Mouse (Mus musculus) c-Kit-positive CD71-positive TER-119-negative erythroid progenitor cells, embryonic 14.5 days (primary cell): ENCODE measurements at regions not wholly inside any gene's neighbourhood (a gene's known extent, or its start where the extent isn't known, plus 50 kb on each side); places are given as distances from the start of the nearest gene placed in this dataset.

Experiments
- DNase-seq: peaks from one replicate; pipeline ENCODE4 v3.0.0-alpha.2; 2013; ENCODE audit warnings: low read depth

DNA sequence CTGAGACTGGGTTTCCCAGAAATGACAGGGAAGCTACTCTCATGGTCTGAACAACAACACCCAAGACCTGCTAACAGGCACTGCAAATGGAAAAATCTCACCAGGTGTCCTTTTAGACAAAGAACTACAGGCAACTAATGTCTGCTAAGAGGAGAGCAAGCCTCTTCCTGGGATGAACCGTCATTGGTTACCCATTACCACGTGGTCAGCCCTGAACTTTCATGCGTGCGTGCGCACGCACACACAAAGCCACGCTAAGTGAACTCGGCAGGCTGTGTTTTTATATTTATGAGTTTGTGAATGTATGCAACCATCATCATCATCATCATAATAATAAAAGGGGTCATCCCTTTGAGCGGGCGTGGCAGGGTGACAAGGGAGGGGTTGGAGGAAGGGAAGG, 315.0 kb upstream of the Tbx3 start:
- DNase-seq, result no peak

DNA sequence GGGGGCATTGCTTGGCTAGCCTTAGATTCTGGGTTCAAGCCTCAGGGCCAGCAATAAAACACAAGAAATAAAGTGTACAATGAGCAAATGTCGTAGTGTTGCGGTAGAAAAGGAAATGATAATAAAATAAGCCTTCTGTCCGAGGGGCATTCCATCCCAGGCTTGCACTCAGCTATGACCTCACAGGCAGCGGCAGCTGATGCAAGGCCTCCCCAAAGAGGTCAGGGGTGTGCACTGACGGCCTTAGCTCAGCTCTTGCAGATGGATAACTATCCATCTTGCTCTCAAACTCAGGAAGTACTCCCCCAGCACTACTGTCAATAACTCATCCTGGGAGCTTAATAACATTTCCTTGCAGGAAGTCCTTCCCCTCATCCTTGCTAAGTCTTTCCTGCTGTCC, 314.4 kb upstream of the Tbx3 start:
- no peak for DNase-seq

DNA sequence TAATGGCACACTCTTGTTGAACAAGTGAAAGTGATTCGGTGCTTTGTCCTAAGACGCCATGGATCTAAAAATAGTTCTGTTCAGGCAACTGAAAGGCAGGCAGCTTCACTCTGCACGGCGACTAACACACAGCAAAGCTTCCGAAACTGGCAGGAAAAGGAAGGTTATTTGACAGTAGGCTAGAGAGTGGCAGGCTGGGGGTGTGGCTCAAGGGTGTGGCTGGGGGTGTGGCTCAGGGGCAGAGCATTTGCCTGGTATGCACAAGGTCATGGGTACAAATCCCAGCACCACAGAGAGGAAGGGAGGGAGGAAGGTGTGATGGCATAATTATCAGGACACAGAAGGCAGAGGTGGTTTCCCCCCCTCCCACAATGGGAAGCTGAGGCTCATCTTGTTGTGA, 310.8 kb upstream of the Tbx3 start:
- DNase-seq, result no peak

- no peak for DNase-seq
These were observed 310.1 kb upstream of the Tbx3 start for GRCm38 (mm10) chr5:119360351-119360750.

- DNase-seq, result no peak
These were observed 308.9 kb upstream of the Tbx3 start for GRCm38 (mm10) chr5:119361406-119362044.

- DNase-seq, result no peak
These were observed 308.0 kb upstream of the Tbx3 start for GRCm38 (mm10) chr5:119362452-119362851.

DNA sequence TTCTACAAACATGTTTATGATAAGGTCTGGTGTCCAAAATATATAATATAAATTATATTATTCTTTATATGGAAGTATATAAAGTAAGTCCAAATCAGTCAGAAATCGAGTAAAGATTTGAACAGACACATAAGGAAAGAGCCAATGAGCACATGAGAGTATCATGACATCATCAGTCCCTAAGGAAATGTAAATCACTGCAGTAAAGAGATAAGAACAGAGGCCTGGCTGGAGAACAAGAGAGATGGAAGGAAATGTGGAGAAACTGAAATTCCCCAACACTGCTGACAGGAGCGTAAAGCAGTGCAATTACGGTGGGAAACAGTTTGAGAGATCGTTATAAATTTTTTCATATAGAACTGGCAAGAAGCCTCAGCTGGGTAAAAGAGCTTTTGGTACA, 306.2 kb upstream of the Tbx3 start:
- no peak for DNase-seq

DNA sequence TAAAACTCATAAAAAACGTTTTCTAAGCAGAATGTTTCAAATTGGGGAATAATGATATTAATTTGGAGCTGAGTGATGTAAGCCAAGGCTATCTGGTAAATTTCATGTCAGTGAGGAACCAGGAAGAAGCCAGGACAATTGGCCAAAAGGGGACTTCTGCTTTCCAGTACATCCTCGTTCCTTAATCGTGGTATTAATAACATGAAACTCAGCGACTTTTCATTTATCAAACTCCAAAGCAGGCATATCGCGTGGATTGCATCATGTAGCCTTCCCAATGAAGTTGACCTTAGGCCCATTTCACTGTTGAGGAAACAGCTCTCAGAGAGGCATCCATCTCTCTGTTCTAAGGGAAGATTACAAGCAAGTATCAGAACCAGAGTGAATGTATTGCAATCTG, 305.3 kb upstream of the Tbx3 start:
- DNase-seq, result no peak

GRCm38 (mm10) chr5:119366296-119366695, 304.2 kb upstream of the Tbx3 start:
- no peak for DNase-seq

- DNase-seq, result no peak
These were observed 300.0 kb upstream of the Tbx3 start for GRCm38 (mm10) chr5:119370481-119370880.

- no peak for DNase-seq
These were observed 299.5 kb upstream of the Tbx3 start for GRCm38 (mm10) chr5:119370931-119371330.

DNA sequence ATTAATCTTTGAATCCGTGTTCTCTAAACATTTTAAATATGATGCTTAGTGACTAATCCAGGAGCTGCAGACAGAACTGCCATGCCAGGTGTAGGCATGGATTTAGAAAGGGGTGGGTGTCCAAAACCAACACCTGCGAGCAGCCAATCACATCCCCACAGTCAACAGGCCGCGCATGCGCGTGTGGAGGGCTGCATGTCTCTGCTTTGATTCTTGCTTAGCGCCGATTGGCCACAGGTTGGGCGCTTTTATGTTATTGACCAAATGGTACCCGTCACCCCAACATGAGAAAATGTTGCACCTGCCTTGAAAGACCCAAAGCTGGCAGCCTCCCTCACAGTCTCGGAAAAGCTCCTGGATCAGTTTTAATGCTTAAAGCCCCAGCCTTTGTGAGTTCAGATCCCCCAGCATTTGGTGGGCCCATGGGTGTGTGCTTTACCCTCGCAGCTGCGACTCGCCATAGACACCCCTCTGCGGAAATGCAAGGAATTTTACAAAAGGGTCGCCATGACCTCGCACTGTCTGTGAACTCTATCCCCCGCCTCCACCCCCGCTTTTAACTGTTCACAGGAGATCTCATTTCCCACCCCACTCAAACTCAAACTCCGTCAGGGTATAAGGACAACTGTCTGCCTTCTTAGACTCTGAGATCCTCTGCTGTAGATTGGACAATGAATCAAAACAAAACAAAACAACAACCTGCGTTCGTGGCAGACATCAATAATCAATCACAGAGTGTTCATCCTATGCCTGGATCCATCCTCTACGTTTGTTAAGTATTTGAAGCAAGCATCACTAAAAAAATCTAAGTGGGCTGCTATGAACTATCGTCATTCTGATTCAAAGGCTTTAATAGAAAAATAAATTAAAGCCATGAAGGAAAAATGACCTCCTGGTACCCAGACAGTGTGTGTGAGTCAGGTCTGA, 296.4 kb upstream of the Tbx3 start:
- no peak for DNase-seq

DNA sequence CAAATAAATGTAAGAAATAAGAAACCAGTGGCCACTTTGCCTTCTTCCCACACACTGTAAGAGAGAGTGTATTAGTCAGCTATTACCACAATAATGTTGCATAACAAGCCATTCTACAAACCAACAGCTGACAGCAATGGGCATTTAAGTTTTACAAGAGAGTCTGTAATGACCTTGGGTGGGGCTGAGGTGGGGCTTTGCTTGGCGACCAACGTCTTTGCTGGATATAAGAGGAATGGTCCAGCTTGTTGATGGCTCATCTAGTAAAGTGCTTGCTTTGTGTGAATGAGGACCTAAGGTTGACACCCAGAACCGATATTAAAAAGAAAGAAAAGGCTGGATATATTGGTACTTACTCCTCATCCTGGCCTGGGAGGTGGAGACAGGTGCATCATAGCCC, 295.6 kb upstream of the Tbx3 start:
- no peak for DNase-seq

DNA sequence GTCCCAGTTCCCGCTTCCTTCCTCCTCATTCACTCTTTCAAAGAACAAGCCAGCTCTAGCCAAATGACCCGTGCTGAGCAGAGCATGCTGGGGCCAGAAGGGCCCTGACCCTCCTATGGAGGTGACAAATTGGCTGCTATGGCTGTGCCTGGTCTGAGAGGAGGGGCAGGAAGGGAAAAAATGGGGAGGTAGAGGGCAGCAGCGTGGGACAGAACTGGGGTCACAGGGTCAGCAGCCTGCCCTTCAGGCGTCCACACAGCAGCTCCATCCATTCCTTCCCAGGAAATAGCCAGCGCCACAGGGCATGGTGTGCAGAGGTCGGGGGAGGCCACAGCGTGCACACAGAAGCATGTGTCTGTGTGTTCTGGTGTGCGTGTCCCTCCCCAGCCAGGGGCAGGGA, 292.2 kb upstream of the Tbx3 start:
- DNase-seq, result no peak

- no peak for DNase-seq
These were observed 290.5 kb upstream of the Tbx3 start for GRCm38 (mm10) chr5:119379915-119380432.

DNA sequence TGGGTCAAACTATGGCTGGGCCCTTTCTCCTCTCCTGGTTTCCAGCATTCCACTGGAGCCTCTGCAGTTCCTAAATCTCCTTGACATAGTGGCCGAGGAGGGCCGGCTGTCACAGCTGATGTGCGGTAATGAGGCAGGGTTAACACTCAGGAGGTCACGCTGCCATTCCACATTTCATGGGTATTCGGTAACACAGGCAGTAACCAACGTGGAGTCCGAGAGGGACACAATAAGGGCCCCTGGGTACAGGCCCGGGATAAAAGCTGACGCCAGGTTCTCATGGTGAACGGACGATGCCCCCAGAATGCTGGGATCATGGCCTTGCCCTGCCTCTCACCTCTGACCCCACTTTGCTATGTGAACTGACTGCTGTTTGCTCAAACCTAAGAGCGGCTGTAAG, 289.0 kb upstream of the Tbx3 start:
- DNase-seq, result no peak

DNA sequence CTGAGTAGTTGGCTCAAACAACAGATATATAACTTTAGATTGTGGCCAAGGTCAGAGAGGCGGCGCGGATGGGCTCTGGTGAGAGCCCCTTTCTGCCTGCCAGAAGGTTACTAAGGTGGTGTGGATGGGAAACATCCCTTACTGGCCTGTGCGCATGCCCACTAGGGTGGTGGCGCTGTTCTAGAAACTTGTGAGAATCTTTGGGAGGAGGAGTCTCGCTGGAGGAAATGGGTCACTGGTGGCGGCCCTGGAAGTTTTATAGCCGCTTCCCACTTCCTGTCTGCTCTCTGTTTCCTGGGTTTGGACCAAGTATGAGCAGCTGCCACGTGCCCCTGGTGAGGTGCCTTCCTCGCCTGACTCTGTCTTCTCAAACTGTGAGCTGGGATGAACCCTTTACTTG, 285.0 kb upstream of the Tbx3 start:
- no peak for DNase-seq

GRCm38 (mm10) chr5:119386821-119387220, 283.6 kb upstream of the Tbx3 start:
- DNase-seq, result no peak

- DNase-seq, result no peak
These were observed 283.2 kb upstream of the Tbx3 start for GRCm38 (mm10) chr5:119387261-119387660.

- no peak for DNase-seq
These were observed 281.6 kb upstream of the Tbx3 start for GRCm38 (mm10) chr5:119388841-119389240.

- no peak for DNase-seq
These were observed 281.1 kb upstream of the Tbx3 start for GRCm38 (mm10) chr5:119389384-119389783.

- DNase-seq, result no peak
These were observed 280.6 kb upstream of the Tbx3 start for GRCm38 (mm10) chr5:119389857-119390256.

- no peak for DNase-seq
These were observed 272.0 kb upstream of the Tbx3 start for GRCm38 (mm10) chr5:119398475-119398874.
